Mouse (Mus musculus): Measurements from ENCODE around the gene Pou2f2. TPM values are rescaled to one million over a fixed set of nuclear protein-coding genes. Genes with fewer than 3 reads are reported as not detected.

Pou2f2 gene
- total and polyA plus RNA-seq, 3 experiments = 0.39 to 1.5 (median 0.64) TPM

- no peak for TF ChIP-seq EP300 (IDR thresholded peaks at IDR 0.05; ENCODE audit: insufficient read depth, low read depth, low read length)
- no peak for TF ChIP-seq CTCF (IDR thresholded peaks at IDR 0.05)
- TF ChIP-seq POLR2A (IDR thresholded peaks at IDR 0.05; ENCODE audit: insufficient read depth, low read depth, low read length) = no peak
- 86% methylated on average over 12 of the region's 12 CpGs for WGBS
- Histone ChIP-seq H3K79me2 (replicated peaks; ENCODE audit: control insufficient read depth, insufficient read depth, low read length) (no peaks in the 10 kb centered on the region), H3K27ac (no peak overlapping the region), H3K36me3 (ENCODE audit: control insufficient read depth, insufficient read depth, low read length) (no peaks in the 10 kb centered on the region), H3K9ac (ENCODE audit: low read depth, low read length) (no peak overlapping the region), H3K4me1 (ENCODE audit: control insufficient read depth, insufficient read depth, low read length) (no peaks in the 10 kb centered on the region), H3K27me3 (ENCODE audit: control insufficient read depth, insufficient read depth, low read length) (no peaks in the 10 kb centered on the region), H3K4me3 (no peak overlapping the region)
- intact Hi-C loops (cut with DNase I) = no loop called here
- no peak for DNase-seq
Measured at GRCm38 (mm10) chr7:25041921-25042320, 137.6 kb downstream of the Pou2f2 start.

Small RNAs within 50 kb of the gene (microRNA-seq; reads per million reads assigned to microRNA genes)
- gene Mir6537 (0 reads per million in 2 experiments), gene Mir7048 (0 to 0.39 reads per million in 2 experiments)

Other genes with a start within 250 kb of the Pou2f2 start
- gene Gm4881, start 235.2 kb downstream of the Pou2f2 start, total RNA-seq (2021) = not detected
- gene Gm4881, start 235.2 kb downstream of the Pou2f2 start, polyA plus RNA-seq (2012; rRNA removed) = not detected in 2 replicates
- gene Rabac1, start 207.0 kb downstream of the Pou2f2 start, total RNA-seq (2021) = 100 to 1,000 TPM; 299 to 358 TPM
- 467 and 472 TPM in 2 replicates for gene Rabac1, start 207.0 kb downstream of the Pou2f2 start, polyA plus RNA-seq (2012; rRNA removed)
- gene Atp1a3, start 173.8 kb downstream of the Pou2f2 start, total RNA-seq (2021) = 1 to 10 TPM in 1 of 2 experiments, under 1 TPM in 1; 0.39 to 1.2 TPM
- 0.85 and 1.7 TPM in 2 replicates for gene Atp1a3, start 173.8 kb downstream of the Pou2f2 start, polyA plus RNA-seq (2012; rRNA removed)
- gene Grik5, start 107.4 kb downstream of the Pou2f2 start, total RNA-seq (2021) = 1 to 10 TPM; 4.5 to 4.6 TPM
- gene Grik5, start 107.4 kb downstream of the Pou2f2 start, polyA plus RNA-seq (2012; rRNA removed) = 10.3 and 12.1 TPM in 2 replicates
- 10 to 100 TPM in 1 of 2 experiments, 1 to 10 TPM in 1; 9.2 to 10.3 TPM for gene Zfp574, start 107.2 kb downstream of the Pou2f2 start, total RNA-seq (2021)
- gene Zfp574, start 107.2 kb downstream of the Pou2f2 start, polyA plus RNA-seq (2012; rRNA removed) = 11.8 and 12.6 TPM in 2 replicates
- gene Dedd2, start 40.9 kb upstream of the Pou2f2 start, total RNA-seq (2021) = 10 to 100 TPM; 14.3 to 18.4 TPM
- gene Dedd2, start 40.9 kb upstream of the Pou2f2 start, polyA plus RNA-seq (2012; rRNA removed) = 18.7 and 21.7 TPM in 2 replicates
- 1 to 10 TPM; 7.4 to 9.6 TPM for gene Zfp526, start 41.7 kb upstream of the Pou2f2 start, total RNA-seq (2021)
- gene Zfp526, start 41.7 kb upstream of the Pou2f2 start, polyA plus RNA-seq (2012; rRNA removed) = 6.9 and 8.1 TPM in 2 replicates
- gene Gsk3a, start 58.1 kb upstream of the Pou2f2 start, total RNA-seq (2021) = 10 to 100 TPM; 61.7 to 69.4 TPM
- 105 and 123 TPM in 2 replicates for gene Gsk3a, start 58.1 kb upstream of the Pou2f2 start, polyA plus RNA-seq (2012; rRNA removed)
- 10 to 100 TPM; 16.5 to 21.2 TPM for gene Erf, start 71.0 kb upstream of the Pou2f2 start, total RNA-seq (2021)
- gene Erf, start 71.0 kb upstream of the Pou2f2 start, polyA plus RNA-seq (2012; rRNA removed) = 11.9 and 17.1 TPM in 2 replicates
- 10 to 100 TPM; 62.8 to 62.9 TPM for gene Cic, start 88.0 kb upstream of the Pou2f2 start, total RNA-seq (2021)
- 37.7 and 41.6 TPM in 2 replicates for gene Cic, start 88.0 kb upstream of the Pou2f2 start, polyA plus RNA-seq (2012; rRNA removed)
- 1 to 10 TPM; 2.4 to 3.1 TPM for gene Pafah1b3, start 118.3 kb upstream of the Pou2f2 start, total RNA-seq (2021)
- gene Pafah1b3, start 118.3 kb upstream of the Pou2f2 start, polyA plus RNA-seq (2012; rRNA removed) = 6.6 and 9.3 TPM in 2 replicates
- not detected for gene Prr19, start 121.7 kb upstream of the Pou2f2 start, total RNA-seq (2021)
- not detected in 2 replicates for gene Prr19, start 121.7 kb upstream of the Pou2f2 start, polyA plus RNA-seq (2012; rRNA removed)
- gene Tmem145, start 126.4 kb upstream of the Pou2f2 start, total RNA-seq (2021) = not detected
- gene Tmem145, start 126.4 kb upstream of the Pou2f2 start, polyA plus RNA-seq (2012; rRNA removed) = 0.06 TPM in 1 of 2 replicates, not detected in the other
- gene Megf8, start 137.4 kb upstream of the Pou2f2 start, total RNA-seq (2021) = 10 to 100 TPM; 28.9 to 31.7 TPM
- 21.5 and 24.8 TPM in 2 replicates for gene Megf8, start 137.4 kb upstream of the Pou2f2 start, polyA plus RNA-seq (2012; rRNA removed)
- gene Cnfn, start 190.0 kb upstream of the Pou2f2 start, total RNA-seq (2021) = not detected
- gene Cnfn, start 190.0 kb upstream of the Pou2f2 start, polyA plus RNA-seq (2012; rRNA removed) = not detected in 2 replicates
- gene Lipe, start 219.0 kb upstream of the Pou2f2 start, total RNA-seq (2021) = 10 to 100 TPM; 42.7 to 44.1 TPM
- gene Lipe, start 219.0 kb upstream of the Pou2f2 start, polyA plus RNA-seq (2012; rRNA removed) = 63.0 and 97.8 TPM in 2 replicates
- gene Cxcl17, start 233.2 kb upstream of the Pou2f2 start, total RNA-seq (2021) = not detected
- 8.1 TPM in 1 of 2 replicates, not detected in the other for gene Cxcl17, start 233.2 kb upstream of the Pou2f2 start, polyA plus RNA-seq (2012; rRNA removed)

All from heart, adult 2 months (tissue).